Mouse (Mus musculus) brain, embryonic 18.5 days (tissue): ENCODE measurements around the gene Nt5c1a.
"Not testable (repeated sequence)": the region's sequence is repeated elsewhere in the genome, so short reads cannot be mapped to it uniquely, and the experiment has no call there.

Experiments
- DNase-seq: peaks from one replicate; pipeline ENCODE4 v3.0.0-alpha.2; 2012; ENCODE audit warnings: low read depth, low spot score

Nt5c1a gene

GRCm38 (mm10) chr4:123201186-123202093 lies at the start of gene Nt5c1a:
Gene Nt5c1a, plus strand, starts transcription at chr4:123201504.
- no peak for DNase-seq

GRCm38 (mm10) chr4:123152003-123152402 lies 49.3 kb upstream of the Nt5c1a start:
- DNase-seq = no peak

GRCm38 (mm10) chr4:123152976-123153375 lies 48.3 kb upstream of the Nt5c1a start:
- DNase-seq = no peak

- DNase-seq = peak; percentile 30
These were observed 46.3 kb upstream of the Nt5c1a start for GRCm38 (mm10) chr4:123155004-123155403.

- DNase-seq = no peak
These were observed 45.9 kb upstream of the Nt5c1a start for GRCm38 (mm10) chr4:123155427-123155826.

- no peak for DNase-seq
These were observed 45.5 kb upstream of the Nt5c1a start for GRCm38 (mm10) chr4:123155840-123156239.

- no peak for DNase-seq
These were observed 40.7 kb upstream of the Nt5c1a start for GRCm38 (mm10) chr4:123160571-123160970.

- DNase-seq = not testable (repeated sequence)
These were observed 40.1 kb upstream of the Nt5c1a start for GRCm38 (mm10) chr4:123161251-123161650.

- DNase-seq = no peak
These were observed 38.9 kb upstream of the Nt5c1a start for GRCm38 (mm10) chr4:123162305-123162917.

GRCm38 (mm10) chr4:123164157-123164556 lies 37.1 kb upstream of the Nt5c1a start:
- DNase-seq = no peak

GRCm38 (mm10) chr4:123171811-123172210 lies 29.5 kb upstream of the Nt5c1a start:
- no peak for DNase-seq

GRCm38 (mm10) chr4:123182328-123183238 lies 18.7 kb upstream of the Nt5c1a start, which contains the start of gene Hpcal4:
Gene Hpcal4, plus strand, starts transcription at chr4:123183227.
- DNase-seq = peak; percentile 32

- DNase-seq = peak; percentile 88
These were observed 17.9 kb upstream of the Nt5c1a start for GRCm38 (mm10) chr4:123183239-123184056.

GRCm38 (mm10) chr4:123184816-123185215 lies 16.5 kb upstream of the Nt5c1a start:
- DNase-seq = peak; percentile 43

- no peak for DNase-seq
These were observed 9.0 kb upstream of the Nt5c1a start for GRCm38 (mm10) chr4:123192336-123192735.

- no peak for DNase-seq
These were observed 7.5 kb upstream of the Nt5c1a start for GRCm38 (mm10) chr4:123193791-123194190.

GRCm38 (mm10) chr4:123196695-123197094 lies 4.6 kb upstream of the Nt5c1a start:
- DNase-seq = no peak

GRCm38 (mm10) chr4:123200771-123201185 lies 526 bp upstream of the Nt5c1a start:
- DNase-seq = no peak

GRCm38 (mm10) chr4:123202094-123202420 lies 753 bp downstream of the Nt5c1a start:
- DNase-seq = no peak

GRCm38 (mm10) chr4:123207337-123207736 lies 6.0 kb downstream of the Nt5c1a start:
- DNase-seq = no peak

GRCm38 (mm10) chr4:123210996-123211395 lies 9.7 kb downstream of the Nt5c1a start:
- no peak for DNase-seq
